Mouse (Mus musculus) hindbrain, embryonic 13.5 days (tissue): ENCODE data around the gene Slc41a1. TPM values are rescaled to one million over a fixed set of nuclear protein-coding genes. Genes with fewer than 3 reads are reported as not detected.

Experiments
- ATAC-seq: fragments of 200-750 bp; cut with Nextera tagmentation; 2 replicates; pipeline ENCODE4 v1.8.0; 2017; ENCODE audit warnings: moderate TSS enrichment; ENCODE audit not compliant: low FRiP score
- H3K27ac ChIP-seq: fragments of 300-500 bp; sonication (generic); 2 replicates; pipeline ENCODE4 v1.5.1; 2015; ENCODE audit warnings: inconsistent platforms, mild to moderate bottlenecking, moderate library complexity
- H3K27me3 ChIP-seq: fragments of 300-500 bp; sonication (generic); 2 replicates; pipeline ENCODE4 v1.6.1; 2015; ENCODE audit warnings: mild to moderate bottlenecking, inconsistent platforms
- H3K36me3 ChIP-seq: fragments of 300-500 bp; sonication (generic); 2 replicates; pipeline ENCODE4 v1.6.1; 2015; ENCODE audit warnings: mild to moderate bottlenecking, inconsistent platforms
- H3K4me1 ChIP-seq: fragments of 300-500 bp; sonication (generic); replicated peaks from 2 replicates; pipeline ENCODE4 v1.6.1; 2015; ENCODE audit warnings: inconsistent platforms
- H3K4me2 ChIP-seq: fragments of 300-500 bp; sonication (generic); 2 replicates; pipeline ENCODE4 v1.6.1; 2015; ENCODE audit warnings: inconsistent platforms, mild to moderate bottlenecking, moderate library complexity
- H3K4me3 ChIP-seq: fragments of 300-500 bp; sonication (generic); 2 replicates; pipeline ENCODE4 v1.5.1; 2015; ENCODE audit warnings: mild to moderate bottlenecking, inconsistent platforms
- H3K9ac ChIP-seq: fragments of 300-500 bp; sonication (generic); 2 replicates; pipeline ENCODE4 v1.6.1; 2015; ENCODE audit warnings: mild to moderate bottlenecking, inconsistent platforms
- H3K9me3 ChIP-seq: fragments of 300-500 bp; sonication (generic); 2 replicates; pipeline ENCODE4 v1.6.1; 2016; ENCODE audit warnings: inconsistent platforms
- WGBS: fragments of 180-500 bp; shearing (Covaris S2); methylation state at CpG from one replicate; pipeline ENCODE4 v1.1.7; 2015; 5-methylcytosine and 5-hydroxymethylcytosine counted together
- polyA plus RNA-seq: library from polyadenylated mRNA; unstranded; fragments of >200 nt; fragmentation: Nextera tagmentation; extraction: Ambion mirVana; gene quantifications from 2 replicates; pipeline ENCODE4 v1.2.1, GENCODE M21; 2015

Slc41a1 gene
- polyA plus RNA-seq, 1 experiment from 2014 or later, result 13.6 TPM

DNA sequence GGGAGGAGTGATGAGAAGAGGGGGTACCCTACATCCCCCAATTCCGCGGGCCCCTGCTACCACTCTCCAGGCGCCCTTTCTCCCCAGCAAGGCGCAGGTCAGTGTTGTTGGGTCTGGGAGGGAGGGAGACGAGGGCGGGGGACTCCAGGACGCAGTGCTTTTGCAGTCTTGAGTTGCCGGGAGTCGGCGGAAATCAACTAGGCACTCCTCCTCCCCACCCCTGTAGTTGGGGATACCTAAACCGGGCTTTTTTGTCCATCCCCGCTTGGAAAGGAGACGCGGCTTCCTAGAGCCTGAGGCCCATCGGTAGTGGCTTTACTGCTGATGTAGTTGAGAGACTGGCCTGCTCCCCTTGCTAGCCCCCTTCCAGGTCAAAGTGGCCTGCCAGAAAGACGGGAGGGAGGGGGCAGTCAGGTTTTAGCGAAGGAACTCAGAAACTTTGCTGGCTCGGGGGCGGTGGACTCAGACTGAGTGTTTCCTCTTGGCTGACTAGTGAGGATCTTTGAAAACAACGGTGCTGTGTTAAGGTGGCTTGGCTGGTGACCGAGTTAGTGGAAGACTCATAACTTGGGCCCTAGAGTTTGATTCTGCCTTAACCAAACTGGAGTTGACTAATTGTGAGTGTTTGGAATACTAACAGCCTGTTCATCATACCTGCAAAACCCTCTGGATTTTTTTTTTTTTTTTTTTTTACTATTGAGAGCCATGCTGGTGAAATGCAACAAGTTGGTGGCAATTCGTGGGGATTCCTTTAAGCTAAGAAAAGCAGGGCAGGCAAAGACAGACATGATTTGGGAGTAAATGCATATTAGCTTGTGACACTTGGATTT lies 1.2 kb downstream of the Slc41a1 start:
- ATAC-seq, result peak; percentile 73
- 4% methylated on average over 18 of the region's 22 CpGs for WGBS
- Histone ChIP-seq H3K4me1 (peaks cover 56% of the 10 kb centered on the region), H3K27ac (peak overlapping the region; percentile 86), H3K4me2 (peak overlapping the region; percentile 82), H3K9ac (peak overlapping the region; percentile 87), H3K9me3 (no peaks in the 10 kb centered on the region), H3K27me3 (0 out of 2 replicates have a peak, but pooled peaks cover 2% of the 10 kb centered on the region), H3K4me3 (peak overlapping the region; percentile 76), H3K36me3 (peaks cover 10% of the 10 kb centered on the region; the same call in 1 of the 2 replicates)

DNA sequence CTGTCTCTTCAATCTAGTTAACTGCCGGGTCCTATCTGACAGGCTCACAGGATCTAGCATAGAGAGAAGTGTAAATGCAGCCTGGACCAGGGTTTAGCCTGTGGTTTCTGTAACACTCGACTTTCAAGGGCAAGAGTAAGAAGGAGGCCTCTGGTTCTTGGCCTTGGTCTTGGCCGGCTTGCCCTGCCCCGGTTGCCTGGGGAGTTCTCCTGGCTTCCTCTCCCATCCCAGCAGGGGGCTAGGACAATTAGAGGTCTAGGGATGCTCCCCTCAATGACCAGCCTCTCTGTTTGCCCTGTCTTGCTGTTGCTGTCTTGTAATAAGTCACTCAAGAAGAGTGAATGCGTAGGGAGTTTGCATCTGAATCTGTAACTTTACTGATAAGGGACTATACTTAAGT lies 2.0 kb downstream of the Slc41a1 start:
- Histone ChIP-seq H3K4me3 (peak overlapping the region; percentile 76), H3K9ac (peak overlapping the region; percentile 87), H3K27me3 (0 out of 2 replicates have a peak, but pooled peaks cover 2% of the 10 kb centered on the region), H3K27ac (no peak overlapping the region), H3K36me3 (peaks cover 18% of the 10 kb centered on the region), H3K4me2 (peak overlapping the region; percentile 82), H3K4me1 (peaks cover 61% of the 10 kb centered on the region), H3K9me3 (no peaks in the 10 kb centered on the region)
- no peak for ATAC-seq
- WGBS, result 39% methylated on average over 5 of the region's 5 CpGs

DNA sequence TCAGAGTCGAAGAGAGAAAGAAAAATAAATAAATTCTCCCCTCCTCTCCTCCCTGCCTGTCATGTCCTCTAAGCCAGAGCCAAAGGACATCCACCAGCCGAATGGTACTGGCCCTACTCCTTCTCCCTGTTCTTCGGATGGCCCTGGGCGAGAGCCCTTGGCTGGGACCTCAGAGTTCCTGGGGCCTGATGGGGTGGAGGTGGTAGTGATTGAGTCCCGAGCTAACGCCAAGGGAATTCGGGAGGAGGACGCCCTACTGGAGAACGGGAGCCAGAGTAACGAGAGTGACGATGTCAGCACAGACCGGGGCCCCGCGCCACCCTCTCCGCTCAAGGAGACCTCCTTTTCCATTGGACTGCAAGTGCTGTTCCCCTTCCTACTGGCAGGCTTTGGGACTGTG lies 3.3 kb downstream of the Slc41a1 start:
- Histone ChIP-seq H3K9me3 (no peaks in the 10 kb centered on the region), H3K36me3 (peaks cover 23% of the 10 kb centered on the region), H3K4me2 (no peak overlapping the region; the same call in 1 of the 2 replicates), H3K27me3 (no peaks in the 10 kb centered on the region), H3K4me1 (peaks cover 64% of the 10 kb centered on the region), H3K9ac (no peak overlapping the region; the same call in 1 of the 2 replicates), H3K27ac (no peak overlapping the region), H3K4me3 (no peak overlapping the region)
- ATAC-seq, result no peak
- 94% methylated on average over 15 of the region's 15 CpGs for WGBS

DNA sequence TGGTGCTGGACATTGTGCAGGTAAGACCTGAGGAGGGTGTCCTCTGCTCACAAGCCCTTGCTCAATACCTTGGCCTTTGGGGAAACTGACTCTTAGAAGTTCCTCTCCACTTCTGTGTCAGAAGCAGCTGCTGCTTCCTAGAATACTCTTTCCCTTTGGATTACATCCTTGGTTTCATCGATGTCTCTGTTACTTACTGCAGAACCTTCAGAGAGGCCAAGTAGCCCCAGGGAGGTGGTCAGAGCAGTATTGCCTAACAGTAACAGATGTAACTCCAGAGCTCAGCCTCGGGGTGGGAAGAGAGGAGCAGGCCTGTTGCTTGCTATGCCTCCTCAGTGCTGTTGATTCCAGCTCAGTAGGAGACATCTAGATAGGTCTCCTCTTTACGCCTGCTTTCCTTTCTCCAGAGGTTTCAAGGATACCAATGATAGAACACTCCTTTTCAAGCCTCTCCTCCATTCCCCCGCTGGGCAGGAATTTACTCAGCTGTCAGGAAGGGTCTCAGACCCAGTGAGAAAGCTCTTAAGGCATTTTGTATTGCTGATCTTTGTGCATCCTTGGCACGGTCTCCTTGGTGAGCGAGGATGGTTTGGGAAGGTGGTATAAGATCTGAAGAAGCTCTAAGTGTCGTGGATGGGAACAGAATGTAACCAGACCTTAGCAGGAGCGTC lies 3.8 kb downstream of the Slc41a1 start:
- no peak overlapping the region for H3K27ac ChIP-seq
- 0 out of 2 replicates have a peak overlapping the region, but pooled peaks have one; percentile 6 for H3K4me2 ChIP-seq
- 74% methylated on average over 8 of the region's 8 CpGs for WGBS
- peaks cover 24% of the 10 kb centered on the region for H3K36me3 ChIP-seq
- H3K9ac ChIP-seq, result peak overlapping the region; percentile 21; the same call in 1 of the 2 replicates
- no peaks in the 10 kb centered on the region for H3K27me3 ChIP-seq
- H3K9me3 ChIP-seq, result no peaks in the 10 kb centered on the region
- H3K4me3 ChIP-seq, result no peak overlapping the region
- ATAC-seq, result no peak
- peaks cover 66% of the 10 kb centered on the region for H3K4me1 ChIP-seq

DNA sequence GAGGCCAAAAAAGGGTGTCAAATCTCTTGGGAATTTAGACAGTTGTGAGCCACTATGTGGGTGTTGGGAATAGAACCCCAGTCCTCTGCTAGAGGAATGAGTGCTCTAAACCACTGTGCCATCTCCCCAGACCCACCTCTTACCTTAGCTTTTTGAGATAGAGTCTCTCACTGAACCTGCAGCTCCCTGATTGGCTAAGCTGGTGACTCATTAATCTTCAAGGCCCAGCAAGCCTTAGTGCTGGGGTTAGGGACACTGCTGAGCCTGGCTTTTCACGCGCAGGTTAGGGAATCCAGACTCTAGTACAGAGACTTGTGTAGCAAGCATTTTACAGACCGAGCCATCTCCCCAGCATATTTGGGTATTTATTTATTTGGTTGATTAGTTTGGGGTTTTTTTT lies 9.7 kb downstream of the Slc41a1 start:
- Histone ChIP-seq H3K9me3 (no peaks in the 10 kb centered on the region), H3K9ac (no peak overlapping the region), H3K4me2 (no peak overlapping the region), H3K4me3 (no peak overlapping the region), H3K4me1 (peaks cover 27% of the 10 kb centered on the region), H3K27ac (no peak overlapping the region), H3K27me3 (no peaks in the 10 kb centered on the region), H3K36me3 (peaks cover 45% of the 10 kb centered on the region)
- no peak for ATAC-seq
- WGBS, result 69% methylated on average over 3 of the region's 3 CpGs

DNA sequence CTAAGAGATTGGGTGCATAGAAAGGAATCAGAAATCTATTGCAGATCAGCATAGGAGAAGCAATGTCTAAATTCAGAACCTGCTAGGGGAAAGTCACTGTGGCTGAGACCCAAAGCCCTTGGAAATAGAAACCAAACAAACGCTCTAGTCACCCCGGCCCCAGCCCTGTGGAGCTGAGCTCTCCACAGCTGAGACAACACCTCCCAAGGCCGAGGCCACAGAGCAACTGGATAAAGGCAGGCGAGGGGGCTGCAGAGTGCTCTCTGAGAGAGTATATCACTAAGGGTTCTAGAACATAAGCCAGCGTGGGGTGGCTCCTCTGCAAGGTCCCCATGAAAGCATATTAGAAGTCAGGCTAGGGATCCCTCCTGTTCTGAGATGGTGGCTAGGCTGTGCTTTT lies 11.2 kb downstream of the Slc41a1 start:
- ATAC-seq, result no peak
- Histone ChIP-seq H3K4me1 (peaks cover 14% of the 10 kb centered on the region; the same call in 1 of the 2 replicates), H3K27ac (no peak overlapping the region), H3K27me3 (no peaks in the 10 kb centered on the region), H3K9ac (no peak overlapping the region), H3K4me2 (no peak overlapping the region), H3K9me3 (no peaks in the 10 kb centered on the region), H3K36me3 (peaks cover 58% of the 10 kb centered on the region), H3K4me3 (no peak overlapping the region)
- 81% methylated on average over 5 of the region's 5 CpGs for WGBS

DNA sequence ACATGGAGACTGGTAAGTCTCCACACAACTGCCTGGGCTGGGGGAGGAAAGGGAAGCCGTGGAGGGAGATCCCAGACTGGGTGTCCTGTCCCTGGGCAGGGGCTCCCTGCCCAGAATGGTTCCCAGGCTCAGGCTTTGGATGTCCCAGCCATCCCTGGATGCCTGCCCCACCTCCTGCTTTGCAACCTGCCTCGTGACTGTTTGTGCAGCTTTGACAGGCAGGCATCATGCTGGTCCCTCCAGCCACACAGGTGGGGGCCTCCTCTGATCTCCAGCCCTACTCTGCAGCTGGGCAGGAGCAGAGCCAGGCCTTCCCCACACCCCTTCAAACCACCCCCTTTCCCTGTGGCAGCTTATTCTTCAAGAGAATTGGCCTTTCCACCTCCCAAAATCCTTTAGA lies 12.0 kb downstream of the Slc41a1 start:
- Histone ChIP-seq H3K27me3 (no peaks in the 10 kb centered on the region), H3K4me1 (0 out of 2 replicates have a peak, but pooled peaks cover 9% of the 10 kb centered on the region), H3K9me3 (no peaks in the 10 kb centered on the region), H3K27ac (no peak overlapping the region), H3K4me3 (no peak overlapping the region), H3K36me3 (peaks cover 58% of the 10 kb centered on the region), H3K9ac (no peak overlapping the region), H3K4me2 (no peak overlapping the region)
- WGBS, result 64% methylated on average over 2 of the region's 2 CpGs
- ATAC-seq, result no peak

DNA sequence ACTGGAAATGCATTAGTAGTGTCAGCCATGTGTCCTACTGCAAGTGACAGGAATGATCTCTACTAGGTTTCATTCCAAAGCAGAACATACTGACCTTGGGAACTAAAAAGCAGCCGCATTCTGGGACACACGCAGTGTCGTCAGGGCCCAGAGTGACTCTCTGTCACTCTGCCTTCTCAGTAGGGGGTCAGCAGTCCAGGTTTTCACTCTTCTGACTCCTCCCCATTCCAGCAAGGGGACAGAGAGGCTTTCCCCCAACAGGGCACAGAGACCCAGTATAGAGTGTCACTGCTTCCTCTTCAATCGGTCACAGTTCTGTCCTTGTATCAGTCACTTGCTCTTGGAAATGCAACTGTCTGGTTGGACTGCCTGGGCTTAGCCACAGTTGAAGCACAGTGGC lies 14.9 kb downstream of the Slc41a1 start:
- Histone ChIP-seq H3K27ac (no peak overlapping the region), H3K4me3 (no peak overlapping the region), H3K4me1 (no peaks in the 10 kb centered on the region), H3K9ac (no peak overlapping the region), H3K4me2 (no peak overlapping the region), H3K9me3 (no peaks in the 10 kb centered on the region), H3K36me3 (peaks cover 72% of the 10 kb centered on the region), H3K27me3 (no peaks in the 10 kb centered on the region)
- no peak for ATAC-seq
- 79% methylated on average over 4 of the region's 4 CpGs for WGBS

DNA sequence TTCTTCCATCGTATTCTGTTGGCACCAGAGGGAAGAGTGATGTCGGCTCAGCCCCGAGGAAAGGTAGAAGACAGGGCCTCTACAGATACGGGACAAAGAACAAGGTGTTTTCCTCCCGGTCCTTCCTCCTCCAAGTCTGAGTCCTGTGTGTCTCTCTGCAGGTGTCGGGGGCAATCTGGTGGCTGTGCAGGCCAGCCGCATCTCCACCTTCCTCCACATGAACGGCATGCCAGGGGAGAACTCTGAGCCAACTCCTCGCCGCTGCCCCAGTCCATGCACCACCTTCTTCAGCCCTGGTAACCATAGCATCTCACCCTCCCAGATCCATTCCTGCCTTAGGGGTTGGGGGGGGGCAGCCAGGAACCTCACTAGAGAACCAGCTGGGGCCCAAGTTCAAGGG lies 16.5 kb downstream of the Slc41a1 start:
- ATAC-seq, result no peak
- no peak overlapping the region for H3K4me2 ChIP-seq
- WGBS, result 94% methylated on average over 10 of the region's 10 CpGs
- peaks cover 79% of the 10 kb centered on the region for H3K36me3 ChIP-seq
- no peak overlapping the region for H3K4me3 ChIP-seq
- no peaks in the 10 kb centered on the region for H3K27me3 ChIP-seq
- no peak overlapping the region for H3K27ac ChIP-seq
- H3K4me1 ChIP-seq, result no peaks in the 10 kb centered on the region
- H3K9ac ChIP-seq, result no peak overlapping the region
- H3K9me3 ChIP-seq, result no peaks in the 10 kb centered on the region

DNA sequence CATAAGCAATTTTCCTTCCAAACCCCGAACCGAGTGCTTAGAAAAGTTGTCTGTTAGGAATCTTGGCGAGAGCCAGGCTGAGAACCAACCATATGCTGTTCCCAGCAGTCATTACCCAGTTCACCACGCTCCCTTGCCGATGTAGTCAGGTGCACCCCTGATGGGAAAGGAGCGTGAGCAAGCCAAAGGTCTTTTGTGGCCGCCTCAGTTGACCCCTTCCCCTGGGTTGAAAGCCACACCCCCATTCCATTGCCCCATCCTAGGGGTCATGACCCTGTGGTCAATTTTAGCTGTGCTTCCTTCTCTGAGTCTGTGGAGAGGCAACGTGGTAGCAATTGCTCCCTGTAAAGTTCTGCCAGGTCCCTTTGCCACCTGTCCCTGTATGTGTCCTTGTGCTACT lies 17.6 kb downstream of the Slc41a1 start:
- no peak overlapping the region for H3K9ac ChIP-seq
- H3K4me2 ChIP-seq, result no peak overlapping the region
- no peaks in the 10 kb centered on the region for H3K27me3 ChIP-seq
- WGBS, result 47% methylated on average over 8 of the region's 8 CpGs
- H3K4me3 ChIP-seq, result no peak overlapping the region
- ATAC-seq, result no peak
- no peaks in the 10 kb centered on the region for H3K9me3 ChIP-seq
- H3K36me3 ChIP-seq, result peaks cover 71% of the 10 kb centered on the region
- no peaks in the 10 kb centered on the region for H3K4me1 ChIP-seq
- no peak overlapping the region for H3K27ac ChIP-seq

DNA sequence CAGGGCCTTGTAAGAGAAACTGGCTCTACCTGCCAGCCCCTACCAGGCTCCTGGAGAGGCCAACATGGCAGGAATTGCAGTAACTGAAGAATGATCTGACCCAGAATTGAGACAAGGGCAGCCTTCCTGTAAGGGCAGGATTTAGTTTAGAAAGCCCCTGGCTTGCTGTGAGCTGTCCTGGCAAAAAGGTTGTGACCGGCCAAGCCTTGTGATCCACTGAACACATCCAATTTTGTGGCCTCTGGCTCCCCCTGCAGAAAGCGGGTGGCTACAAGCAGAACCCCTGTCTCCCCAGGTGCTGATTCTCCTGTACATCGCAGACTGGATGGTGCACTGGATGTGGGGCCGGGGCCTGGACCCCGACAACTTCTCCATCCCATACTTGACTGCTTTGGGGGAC lies 19.0 kb downstream of the Slc41a1 start:
- Histone ChIP-seq H3K4me3 (no peak overlapping the region), H3K27ac (no peak overlapping the region), H3K27me3 (no peaks in the 10 kb centered on the region), H3K4me2 (no peak overlapping the region), H3K4me1 (no peaks in the 10 kb centered on the region), H3K9ac (no peak overlapping the region), H3K9me3 (no peaks in the 10 kb centered on the region), H3K36me3 (peaks cover 57% of the 10 kb centered on the region)
- 80% methylated on average over 5 of the region's 5 CpGs for WGBS
- ATAC-seq, result no peak

DNA sequence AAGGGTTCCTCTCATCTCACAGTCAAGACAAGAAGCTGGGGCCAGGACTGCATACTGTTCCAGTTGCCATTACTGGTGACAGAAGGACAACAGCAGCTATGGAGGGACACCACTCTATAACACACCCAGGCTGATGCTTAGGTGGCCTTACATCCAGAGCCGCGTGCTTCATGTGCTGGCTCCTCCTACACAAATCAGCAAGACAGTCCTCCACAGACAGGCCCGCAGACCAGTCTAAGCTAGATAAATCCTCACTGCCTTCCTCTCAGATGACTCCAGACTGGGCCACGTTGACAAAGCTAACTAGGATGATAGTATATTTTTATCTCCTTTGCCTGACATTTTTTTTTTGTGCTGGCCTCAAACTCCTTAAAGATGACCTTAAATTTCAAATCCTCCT lies 34.5 kb downstream of the Slc41a1 start:
- H3K36me3 ChIP-seq, result no peaks in the 10 kb centered on the region
- H3K27me3 ChIP-seq, result no peaks in the 10 kb centered on the region
- no peak overlapping the region for H3K4me3 ChIP-seq
- no peaks in the 10 kb centered on the region for H3K4me1 ChIP-seq
- no peak overlapping the region for H3K27ac ChIP-seq
- WGBS, result 89% methylated on average over 4 of the region's 4 CpGs
- ATAC-seq, result no peak
- no peak overlapping the region for H3K4me2 ChIP-seq
- no peak overlapping the region for H3K9ac ChIP-seq
- H3K9me3 ChIP-seq, result no peaks in the 10 kb centered on the region
